In genomic region chr15:89146537-89146936, GRCm38 (mm10) we compare ENCODE assay signal across 8 mouse cellular contexts. TPM values are rescaled to one million over a fixed set of nuclear protein-coding genes. Genes with fewer than 3 reads are reported as not detected.
DNase-seq lines count a peak whose midpoint lies in the region; ATAC-seq and TF ChIP-seq lines count a peak whose summit lies in the region.

No protein-coding gene starts in this region.

- H3K9ac ChIP-seq in forebrain, embryonic 13.5 days: peak overlapping the region; percentile 88
- H3K9ac ChIP-seq in intestine, embryonic 15.5 days: no peak overlapping the region
- H3K9ac ChIP-seq in limb, embryonic 14.5 days (ENCODE audit: low read depth, low read length, severe bottlenecking): peak overlapping the region; percentile 22; the same call in 1 of the 2 replicates
- H3K9ac ChIP-seq in midbrain, postnatal 0 days (replicated peaks; ENCODE audit: low read length, poor library complexity, severe bottlenecking): peak overlapping the region; percentile 60

- no peaks in the 10 kb centered on the region for H3K9me3 ChIP-seq in forebrain, embryonic 13.5 days (replicated peaks)
- no peaks in the 10 kb centered on the region for H3K9me3 ChIP-seq in intestine, embryonic 15.5 days
- no peaks in the 10 kb centered on the region for H3K9me3 ChIP-seq in limb, embryonic 14.5 days (ENCODE audit: control insufficient read depth, low read length)
- no peaks in the 10 kb centered on the region for H3K9me3 ChIP-seq in midbrain, postnatal 0 days (ENCODE audit: low read length)

- H3K36me3 ChIP-seq in forebrain, embryonic 13.5 days (ENCODE audit: poor library complexity, severe bottlenecking): peaks cover 41% of the 10 kb centered on the region
- H3K36me3 ChIP-seq in intestine, embryonic 15.5 days: no peaks in the 10 kb centered on the region
- H3K36me3 ChIP-seq in limb, embryonic 14.5 days (ENCODE audit: control insufficient read depth, insufficient read depth, low read length): no peaks in the 10 kb centered on the region
- no peaks in the 10 kb centered on the region for H3K36me3 ChIP-seq in midbrain, postnatal 0 days (ENCODE audit: insufficient read depth, low read length)

- peak; percentile 41; the same call in 1 of the 2 replicates for ATAC-seq in forebrain, embryonic 13.5 days
- ATAC-seq in intestine, embryonic 15.5 days: peak; percentile 45
- ATAC-seq in limb, embryonic 14.5 days (ENCODE audit: low FRiP score, low read depth): no peak
- peak; percentile 33; the same call in 1 of the 2 replicates for ATAC-seq in midbrain, postnatal 0 days (ENCODE audit: low FRiP score)

- TF ChIP-seq CTCF in midbrain, postnatal 0 days (IDR thresholded peaks at IDR 0.05): peak; percentile 20

- no peaks in the 10 kb centered on the region for H3K27me3 ChIP-seq in forebrain, embryonic 13.5 days
- H3K27me3 ChIP-seq in intestine, embryonic 15.5 days (replicated peaks): peaks cover 61% of the 10 kb centered on the region
- H3K27me3 ChIP-seq in limb, embryonic 14.5 days (ENCODE audit: control insufficient read depth, insufficient read depth, low read length): peaks cover 28% of the 10 kb centered on the region
- H3K27me3 ChIP-seq in midbrain, postnatal 0 days (ENCODE audit: insufficient read depth, low read length): no peaks in the 10 kb centered on the region

- H3K4me3 ChIP-seq in forebrain, embryonic 13.5 days: peak overlapping the region; percentile 75
- peak overlapping the region; percentile 30 for H3K4me3 ChIP-seq in intestine, embryonic 15.5 days (replicated peaks)
- H3K4me3 ChIP-seq in limb, embryonic 14.5 days (replicated peaks; ENCODE audit: low read length): peak overlapping the region; percentile 30
- H3K4me3 ChIP-seq in midbrain, postnatal 0 days (ENCODE audit: low read depth, low read length): peak overlapping the region; percentile 70

- peak; percentile 50 for DNase-seq in adrenal gland, adult 2 months
- no peak for DNase-seq in adrenal gland, postnatal 4 days (ENCODE audit: low spot score in 2 of 2)
- DNase-seq in brain, adult 2 months (ENCODE audit: low read depth, low spot score): peak; percentile 88
- no peak for DNase-seq in limb, embryonic 14.5 days (ENCODE audit: low spot score)
- peak; percentile 46 for DNase-seq in midbrain, postnatal 0 days (ENCODE audit: low spot score)
- DNase-seq in testis, postnatal 10 days (ENCODE audit: low spot score): peak; percentile 73

- TF ChIP-seq POLR2A in limb, embryonic 14.5 days (IDR thresholded peaks at IDR 0.05; ENCODE audit: borderline replicate concordance, extremely low read depth, insufficient read depth, insufficient read length): no peak

- peak overlapping the region; percentile 54 for H3K27ac ChIP-seq in forebrain, embryonic 13.5 days
- H3K27ac ChIP-seq in intestine, embryonic 15.5 days: no peak overlapping the region
- no peak overlapping the region for H3K27ac ChIP-seq in limb, embryonic 14.5 days (replicated peaks; ENCODE audit: low read depth, low read length)
- H3K27ac ChIP-seq in midbrain, postnatal 0 days (ENCODE audit: low read depth, low read length): peak overlapping the region; percentile 55

- H3K4me2 ChIP-seq in forebrain, embryonic 13.5 days: peak overlapping the region; percentile 78
- peak overlapping the region; percentile 67 for H3K4me2 ChIP-seq in intestine, embryonic 15.5 days (replicated peaks)
- H3K4me2 ChIP-seq in limb, embryonic 14.5 days (replicated peaks; ENCODE audit: low read depth, low read length, severe bottlenecking): peak overlapping the region; percentile 57
- peak overlapping the region; percentile 93 for H3K4me2 ChIP-seq in midbrain, postnatal 0 days (ENCODE audit: low read depth, low read length, poor library complexity, severe bottlenecking)

- WGBS in forebrain, embryonic 13.5 days: 3% methylated on average over 27 of the region's 27 CpGs
- under 1% methylated on average over 27 of the region's 27 CpGs for WGBS in intestine, embryonic 15.5 days
- WGBS in limb, embryonic 14.5 days: 0% methylated on average over 26 of the region's 27 CpGs
- under 1% methylated on average over 26 of the region's 27 CpGs for WGBS in midbrain, postnatal 0 days

- H3K4me1 ChIP-seq in forebrain, embryonic 13.5 days: peaks cover 37% of the 10 kb centered on the region
- peaks cover 31% of the 10 kb centered on the region for H3K4me1 ChIP-seq in intestine, embryonic 15.5 days (replicated peaks)
- peaks cover 24% of the 10 kb centered on the region for H3K4me1 ChIP-seq in limb, embryonic 14.5 days (ENCODE audit: control insufficient read depth, insufficient read depth, low read length)
- peaks cover 25% of the 10 kb centered on the region for H3K4me1 ChIP-seq in midbrain, postnatal 0 days (ENCODE audit: insufficient read depth, low read length)

RNA-seq across cellular contexts. Expression of gene Mapk11, which starts 2.9 kb away (rescaled TPM):
- 1 to 10 TPM; 2.5 to 3.6 TPM for total RNA-seq in adrenal gland, adult 2 months (2021)
- 4.1 and 4.4 TPM in 2 replicates for polyA plus RNA-seq in adrenal gland, adult 2 months (2012; rRNA removed)
- 1 to 10 TPM; 6.9 to 8.6 TPM for total RNA-seq in adrenal gland, postnatal 4 days (2021)
- polyA plus RNA-seq in forebrain, embryonic 13.5 days (2015; fragmentation: Nextera tagmentation; extraction: Ambion mirVana): 43.0 and 45.5 TPM in 2 replicates
- polyA plus RNA-seq in intestine, embryonic 15.5 days (2015; fragmentation: Nextera tagmentation; extraction: Ambion mirVana): 5.8 and 6.0 TPM in 2 replicates
- polyA plus RNA-seq in limb, embryonic 14.5 days (2012; rRNA removed): 13.4 and 15.9 TPM in 2 replicates
- polyA plus RNA-seq in limb, embryonic 14.5 days (2014; fragmentation: Nextera tagmentation; extraction: Ambion mirVana): 7.0 and 7.3 TPM in 2 replicates
- 26.9 and 34.8 TPM in 2 replicates for total RNA-seq in midbrain, postnatal 0 days (2014; rRNA removed)
- 18.9 and 19.3 TPM in 2 replicates for polyA plus RNA-seq in midbrain, postnatal 0 days (2015; fragmentation: Nextera tagmentation; extraction: Ambion mirVana)

RNA-seq across cellular contexts. Expression of gene Mapk12, which starts 6.0 kb away (rescaled TPM):
- 10 to 100 TPM in 1 of 2 experiments, 1 to 10 TPM in 1; 6.7 to 10.2 TPM for total RNA-seq in adrenal gland, adult 2 months (2021)
- polyA plus RNA-seq in adrenal gland, adult 2 months (2012; rRNA removed): 5.9 and 9.1 TPM in 2 replicates
- total RNA-seq in adrenal gland, postnatal 4 days (2021): 10 to 100 TPM; 13.9 to 16.2 TPM
- polyA plus RNA-seq in forebrain, embryonic 13.5 days (2015; fragmentation: Nextera tagmentation; extraction: Ambion mirVana): 9.1 and 11.7 TPM in 2 replicates
- polyA plus RNA-seq in intestine, embryonic 15.5 days (2015; fragmentation: Nextera tagmentation; extraction: Ambion mirVana): 3.6 and 4.2 TPM in 2 replicates
- 13.7 and 14.9 TPM in 2 replicates for polyA plus RNA-seq in limb, embryonic 14.5 days (2012; rRNA removed)
- 5.0 and 8.3 TPM in 2 replicates for polyA plus RNA-seq in limb, embryonic 14.5 days (2014; fragmentation: Nextera tagmentation; extraction: Ambion mirVana)
- 1.5 and 4.7 TPM in 2 replicates for total RNA-seq in midbrain, postnatal 0 days (2014; rRNA removed)
- polyA plus RNA-seq in midbrain, postnatal 0 days (2015; fragmentation: Nextera tagmentation; extraction: Ambion mirVana): 2.0 and 3.2 TPM in 2 replicates

RNA-seq across cellular contexts. Expression of gene Hdac10, which starts 18.0 kb away (rescaled TPM):
- 10 to 100 TPM; 10.9 to 11.2 TPM for total RNA-seq in adrenal gland, adult 2 months (2021)
- 29.7 and 30.3 TPM in 2 replicates for polyA plus RNA-seq in adrenal gland, adult 2 months (2012; rRNA removed)
- 10 to 100 TPM; 19.8 TPM for total RNA-seq in adrenal gland, postnatal 4 days (2021)
- 22.3 and 25.4 TPM in 2 replicates for polyA plus RNA-seq in forebrain, embryonic 13.5 days (2015; fragmentation: Nextera tagmentation; extraction: Ambion mirVana)
- 20.3 and 20.8 TPM in 2 replicates for polyA plus RNA-seq in intestine, embryonic 15.5 days (2015; fragmentation: Nextera tagmentation; extraction: Ambion mirVana)
- 38.1 and 49.4 TPM in 2 replicates for polyA plus RNA-seq in limb, embryonic 14.5 days (2012; rRNA removed)
- polyA plus RNA-seq in limb, embryonic 14.5 days (2014; fragmentation: Nextera tagmentation; extraction: Ambion mirVana): 18.7 and 21.8 TPM in 2 replicates
- total RNA-seq in midbrain, postnatal 0 days (2014; rRNA removed): 24.4 and 26.4 TPM in 2 replicates
- polyA plus RNA-seq in midbrain, postnatal 0 days (2015; fragmentation: Nextera tagmentation; extraction: Ambion mirVana): 24.5 and 25.6 TPM in 2 replicates

RNA-seq across cellular contexts. Expression of gene Tubgcp6, which starts 23.6 kb away (rescaled TPM):
- 10 to 100 TPM; 11.2 to 12.3 TPM for total RNA-seq in adrenal gland, adult 2 months (2021)
- 30.6 and 31.8 TPM in 2 replicates for polyA plus RNA-seq in adrenal gland, adult 2 months (2012; rRNA removed)
- 10 to 100 TPM; 20.1 to 24.8 TPM for total RNA-seq in adrenal gland, postnatal 4 days (2021)
- 16.8 and 19.8 TPM in 2 replicates for polyA plus RNA-seq in forebrain, embryonic 13.5 days (2015; fragmentation: Nextera tagmentation; extraction: Ambion mirVana)
- polyA plus RNA-seq in intestine, embryonic 15.5 days (2015; fragmentation: Nextera tagmentation; extraction: Ambion mirVana): 10.5 and 12.6 TPM in 2 replicates
- polyA plus RNA-seq in limb, embryonic 14.5 days (2012; rRNA removed): 36.8 and 56.5 TPM in 2 replicates
- polyA plus RNA-seq in limb, embryonic 14.5 days (2014; fragmentation: Nextera tagmentation; extraction: Ambion mirVana): 17.2 and 17.6 TPM in 2 replicates
- total RNA-seq in midbrain, postnatal 0 days (2014; rRNA removed): 46.1 and 68.0 TPM in 2 replicates
- polyA plus RNA-seq in midbrain, postnatal 0 days (2015; fragmentation: Nextera tagmentation; extraction: Ambion mirVana): 10.8 and 11.0 TPM in 2 replicates

RNA-seq across cellular contexts. Expression of gene Plxnb2, which starts 34.1 kb away (rescaled TPM):
- total RNA-seq in adrenal gland, adult 2 months (2021): 100 to 1,000 TPM in 1 of 2 experiments, 10 to 100 TPM in 1; 94.8 to 118 TPM
- polyA plus RNA-seq in adrenal gland, adult 2 months (2012; rRNA removed): 168 and 182 TPM in 2 replicates
- total RNA-seq in adrenal gland, postnatal 4 days (2021): 100 to 1,000 TPM; 167 to 207 TPM
- polyA plus RNA-seq in forebrain, embryonic 13.5 days (2015; fragmentation: Nextera tagmentation; extraction: Ambion mirVana): 101 and 130 TPM in 2 replicates
- polyA plus RNA-seq in intestine, embryonic 15.5 days (2015; fragmentation: Nextera tagmentation; extraction: Ambion mirVana): 107 and 118 TPM in 2 replicates
- 212 and 268 TPM in 2 replicates for polyA plus RNA-seq in limb, embryonic 14.5 days (2012; rRNA removed)
- polyA plus RNA-seq in limb, embryonic 14.5 days (2014; fragmentation: Nextera tagmentation; extraction: Ambion mirVana): 170 and 183 TPM in 2 replicates
- total RNA-seq in midbrain, postnatal 0 days (2014; rRNA removed): 153 and 199 TPM in 2 replicates
- polyA plus RNA-seq in midbrain, postnatal 0 days (2015; fragmentation: Nextera tagmentation; extraction: Ambion mirVana): 46.8 and 50.4 TPM in 2 replicates

Comparison
In these comparisons a context has a peak if more than half of its experiments do, and no peak if none do; other contexts are left out.
1. DNase-seq: peak in adrenal gland, adult 2 months (single experiment), brain, adult 2 months (single experiment), midbrain, postnatal 0 days (single experiment) and testis, postnatal 10 days (single experiment); none in adrenal gland, postnatal 4 days (0 of 2) and limb, embryonic 14.5 days (single experiment).
2. H3K27ac ChIP-seq: peak in forebrain, embryonic 13.5 days (single experiment) and midbrain, postnatal 0 days (single experiment); none in intestine, embryonic 15.5 days (single experiment) and limb, embryonic 14.5 days (single experiment).
3. Peak in every context shown above with its lines, with median percentiles within 50 percentile points of each other: H3K4me2 ChIP-seq and H3K4me3 ChIP-seq.